Mouse (Mus musculus) C2C12 (cell line): ENCODE results near the gene Rap1gds1.

Experiments used
- CEBPB ChIP-seq: IDR thresholded peaks from one replicate; pipeline ENCODE4 v1.6.1; 2011; ENCODE audit warnings: low read depth, mild to moderate bottlenecking, control low read depth, moderate library complexity
- CTCF ChIP-seq: IDR thresholded peaks from one replicate; pipeline ENCODE4 v1.5.1; 2011; ENCODE audit not compliant: control insufficient read depth, insufficient read depth, insufficient read length
- FOSL1 ChIP-seq: IDR thresholded peaks from one replicate; pipeline ENCODE4 v1.8.0; 2011; ENCODE audit warnings: mild to moderate bottlenecking, low read length; ENCODE audit not compliant: poor library complexity, insufficient read depth, severe bottlenecking
- MYOD1 ChIP-seq: IDR thresholded peaks from one replicate; pipeline ENCODE4 v1.6.1; 2011; ENCODE audit warnings: low read depth; ENCODE audit not compliant: control insufficient read depth, insufficient read length
- USF1 ChIP-seq: IDR thresholded peaks from one replicate; pipeline ENCODE4 v1.6.1; 2011; ENCODE audit warnings: low read depth, mild to moderate bottlenecking, control low read depth, moderate library complexity

DNA sequence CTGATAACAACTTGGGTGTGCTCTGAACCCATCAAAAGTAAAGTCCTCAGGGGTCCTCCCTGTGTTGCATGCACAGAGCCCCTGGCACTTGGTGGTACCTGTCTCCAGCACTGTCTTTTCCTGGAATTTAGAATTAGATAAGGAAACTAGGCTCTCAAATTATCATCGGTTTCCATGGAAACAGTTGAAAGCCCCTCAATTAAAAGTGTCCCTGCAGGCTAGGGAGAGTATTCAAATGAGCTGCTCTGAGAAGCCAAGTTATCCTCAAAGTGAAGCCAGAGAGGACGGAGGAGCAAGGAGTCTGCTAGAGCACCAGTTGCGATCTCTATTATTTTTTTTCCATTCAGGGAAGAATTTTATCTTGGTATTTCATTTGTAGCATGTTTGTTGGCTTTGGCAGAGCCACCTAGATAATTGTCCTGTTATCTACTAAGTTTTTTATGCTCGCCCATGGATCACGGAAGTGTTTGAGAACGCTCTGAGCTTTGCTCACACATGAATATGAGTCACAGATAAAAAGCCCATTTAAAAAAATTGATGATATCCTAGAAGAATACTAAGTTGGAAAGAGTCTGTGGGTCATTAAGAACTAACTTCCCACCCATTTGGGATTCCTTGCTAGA is 193.2 kb downstream of the Rap1gds1 start:
- no peak for TF ChIP-seq USF1
- TF ChIP-seq CTCF = no peak
- TF ChIP-seq CEBPB = no peak
- TF ChIP-seq MYOD1 = no peak
- no peak for TF ChIP-seq FOSL1
